Mouse (Mus musculus) layer of hippocampus, postnatal 10 days (tissue): ENCODE results near the gene Pibf1. TPM values are rescaled to one million over a fixed set of nuclear protein-coding genes. Genes with fewer than 3 reads are reported as not detected.

ENCODE experiments used
- DNase-seq, 2 experiments: peaks; one replicate each; pipeline ENCODE4 v3.0.0; 2021; ENCODE audit warnings: low spot score in 2 of 2
- long read RNA-seq: library from polyadenylated mRNA; stranded (forward); transcript quantifications from one replicate; pipeline ENCODE4 v2.0.0, GENCODE M21; 2023
- total RNA-seq, 2 experiments: library from RNA; stranded (reverse); gene quantifications; 2 replicates each; pipeline ENCODE4 v1.2.3; 2021

Gene Pibf1
- 10 to 100 TPM; 12.7 to 15.4 TPM for total RNA-seq
- long read RNA-seq, transcript Pibf1-201 (18 exons, 2,797 nt): major isoform, 5 of 8 reads
- long read RNA-seq, partial matches to known transcripts: 0 of 8 reads
- long read RNA-seq, other reads (novel, unspliced or antisense): 2 of 8 reads

- peak; percentile 98 for DNase-seq
Observed at GRCm38 (mm10) chr14:99099267-99099966, at the start of gene Pibf1, which contains the start of gene Dis3. Gene Pibf1 (plus strand): TSS chr14:99099424. Gene Dis3 (minus strand): TSS chr14:99099770.

- DNase-seq: no peak
Observed at GRCm38 (mm10) chr14:99058959-99059586, 40.2 kb upstream of the Pibf1 start.

- DNase-seq: peak; percentile 30 to 51
Observed at GRCm38 (mm10) chr14:99060616-99061015, 38.6 kb upstream of the Pibf1 start.

GRCm38 (mm10) chr14:99063091-99063490 is 36.1 kb upstream of the Pibf1 start:
- no peak for DNase-seq

DNA sequence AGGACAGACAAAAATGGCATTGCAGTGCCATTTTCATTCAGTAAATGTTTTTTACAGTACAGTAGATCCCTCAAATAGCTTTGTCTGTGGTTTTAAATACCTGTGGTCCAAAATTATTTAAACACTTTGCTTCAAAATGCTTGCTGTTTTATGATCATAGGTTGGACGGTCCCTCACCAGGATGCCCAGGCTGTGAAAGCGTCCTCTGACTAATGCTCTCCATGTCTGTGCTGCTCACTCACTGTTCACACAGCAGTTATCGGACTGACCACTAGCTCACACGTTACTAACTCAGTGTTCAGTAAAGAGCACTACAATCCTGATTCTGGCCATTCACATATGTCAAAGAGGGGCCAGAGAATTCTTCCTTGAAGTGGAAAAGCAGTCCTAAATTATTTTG is 28.1 kb upstream of the Pibf1 start:
- DNase-seq: no peak

DNA sequence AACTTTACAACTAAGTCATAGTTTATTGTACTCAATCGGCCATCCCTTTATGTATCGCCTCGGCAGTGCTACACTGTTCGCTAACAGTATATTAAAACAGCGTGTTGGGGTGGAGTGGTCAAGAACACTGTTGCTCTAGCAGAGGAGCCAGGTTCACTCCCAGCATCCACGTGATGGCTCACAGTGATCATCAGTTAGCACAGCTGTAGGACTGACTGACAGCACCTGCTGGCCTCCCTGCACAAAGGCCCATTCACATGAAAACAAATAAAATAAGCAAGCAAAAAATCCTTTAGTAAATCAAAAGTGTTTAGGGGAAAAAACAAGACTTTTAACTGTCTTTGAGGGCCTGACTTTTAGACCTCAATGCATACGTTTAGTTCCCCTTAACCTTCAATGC is 10.3 kb upstream of the Pibf1 start:
- DNase-seq: no peak

DNA sequence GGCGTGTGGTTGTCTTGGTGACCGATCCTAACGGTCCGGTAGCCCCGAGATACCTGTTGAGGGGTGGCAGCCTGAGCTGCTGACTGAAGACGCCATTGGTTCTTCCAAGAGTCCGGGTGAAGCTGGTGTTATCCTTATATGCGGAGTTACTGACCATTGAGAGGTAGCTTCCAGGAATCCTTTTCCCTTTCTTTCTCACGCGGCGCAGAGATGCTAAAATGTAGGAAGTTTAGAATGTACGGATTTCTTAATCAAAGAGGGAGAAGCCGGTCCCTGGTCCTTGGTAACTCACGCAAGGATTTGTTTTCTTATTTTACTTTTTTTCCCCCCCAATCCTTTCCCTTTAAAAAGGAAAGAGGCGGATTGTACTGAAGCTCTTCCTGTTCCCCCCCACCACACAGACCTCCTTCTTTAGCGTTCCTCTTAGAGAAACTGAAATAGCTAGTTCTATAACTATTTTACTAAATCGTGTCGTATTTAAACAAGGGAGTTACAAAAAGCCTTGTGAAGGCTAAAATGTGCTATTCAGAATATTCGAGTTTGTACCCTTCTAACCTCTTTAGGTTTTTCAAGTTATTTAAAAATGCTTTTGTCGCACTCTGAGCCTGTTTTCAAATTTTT is 853 bp downstream of the Pibf1 start:
- no peak for DNase-seq

GRCm38 (mm10) chr14:99103050-99103449 is 3.8 kb downstream of the Pibf1 start:
- DNase-seq: no peak

DNA sequence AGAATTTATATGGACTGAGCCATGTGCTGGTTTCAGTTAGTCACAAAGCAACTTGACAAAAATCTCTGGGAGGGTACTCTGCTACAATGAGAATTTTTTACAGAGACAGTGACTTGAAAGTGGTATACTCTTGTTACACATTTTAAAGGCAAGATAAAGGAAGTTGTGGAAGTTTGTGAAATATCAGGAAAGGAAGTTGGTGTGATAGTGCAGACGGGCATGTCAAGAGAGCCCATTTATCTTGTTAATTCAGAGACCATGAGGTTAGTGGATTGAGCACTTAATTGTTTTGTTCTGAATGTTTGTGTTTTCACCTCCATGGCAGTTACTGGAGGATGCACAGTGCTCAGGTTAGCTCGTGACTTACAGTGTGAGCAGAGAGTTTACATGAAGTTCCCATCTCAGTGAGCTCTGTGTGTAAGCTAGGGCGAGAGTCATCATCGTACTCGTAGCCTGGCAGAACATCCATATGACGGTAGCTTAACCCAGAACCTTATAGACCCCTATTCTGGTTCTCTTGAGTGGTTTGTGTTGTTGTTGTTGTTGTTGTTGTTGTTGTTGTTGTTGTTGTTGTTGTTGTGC is 5.4 kb downstream of the Pibf1 start:
- no peak for DNase-seq

DNA sequence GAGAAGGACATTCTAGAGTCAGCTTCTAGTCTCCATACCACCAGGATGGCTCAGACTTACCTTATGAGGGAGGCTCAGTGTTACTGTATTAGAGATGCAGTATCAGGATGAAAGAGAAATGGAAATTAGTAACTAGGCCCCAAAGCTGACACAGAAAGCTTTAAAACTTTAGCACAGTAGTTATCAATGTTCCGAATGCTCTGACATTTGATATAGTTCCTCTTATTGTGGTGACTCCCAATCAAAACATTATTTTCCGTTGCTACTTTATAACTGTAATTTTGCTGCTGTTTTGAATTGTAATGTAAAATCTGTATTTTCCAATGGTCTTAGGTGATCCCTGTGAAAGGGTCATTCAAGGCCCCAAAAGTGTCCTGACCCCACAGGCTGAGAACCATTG is 7.4 kb downstream of the Pibf1 start:
- DNase-seq: no peak

DNA sequence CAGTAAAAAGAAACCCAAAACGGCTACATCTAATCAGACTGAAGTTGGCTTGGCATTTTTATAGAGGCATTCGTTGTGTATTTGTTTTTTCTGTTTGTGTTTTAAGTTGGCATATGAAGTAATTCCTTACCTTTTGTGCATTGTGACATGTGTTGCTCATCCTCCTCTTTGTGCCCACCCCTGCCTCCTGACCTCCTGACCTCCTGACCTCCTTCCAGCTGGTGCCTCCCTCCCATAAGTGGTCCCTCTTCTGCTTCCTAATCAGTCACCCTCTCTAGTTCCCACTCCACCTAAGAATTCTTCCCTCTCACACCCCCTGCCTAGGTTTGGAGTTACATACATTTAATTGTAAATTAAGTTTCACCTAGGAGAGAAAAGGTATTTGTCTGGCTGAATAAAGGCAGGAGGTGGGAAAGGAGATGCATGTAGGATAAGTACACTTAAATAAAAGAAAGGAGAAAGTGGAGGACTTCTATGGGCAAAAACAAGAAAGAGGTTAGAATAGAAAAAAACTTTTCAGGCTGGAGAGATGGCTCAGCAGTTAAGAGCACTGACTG is 8.5 kb downstream of the Pibf1 start:
- no peak for DNase-seq

- DNase-seq: no peak
Observed at GRCm38 (mm10) chr14:99108762-99109161, 9.5 kb downstream of the Pibf1 start.

DNA sequence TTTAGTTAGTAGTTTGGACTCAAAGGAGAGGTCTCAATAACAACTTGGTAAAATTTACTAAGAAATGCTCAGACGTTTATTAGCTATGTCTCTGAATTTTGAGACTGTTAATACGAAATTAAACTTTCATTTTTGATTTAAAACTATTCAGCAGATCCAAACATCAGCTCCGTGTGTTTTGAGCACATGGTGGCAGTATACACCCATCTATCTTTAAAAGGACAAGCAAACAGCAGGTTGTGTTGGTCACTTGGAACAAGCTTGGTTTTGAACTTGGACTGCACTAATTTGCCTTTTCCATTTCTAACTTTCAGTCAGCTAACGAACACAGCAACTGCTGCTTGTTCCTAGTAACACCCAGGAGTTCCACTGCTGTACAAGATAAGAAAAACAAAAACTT is 18.4 kb downstream of the Pibf1 start:
- DNase-seq: peak in 1 of 2 experiments; percentile 17

- DNase-seq: no peak
Observed at GRCm38 (mm10) chr14:99121584-99122339, 22.5 kb downstream of the Pibf1 start.

- DNase-seq: no peak
Observed at GRCm38 (mm10) chr14:99124076-99124475, 24.9 kb downstream of the Pibf1 start.

DNA sequence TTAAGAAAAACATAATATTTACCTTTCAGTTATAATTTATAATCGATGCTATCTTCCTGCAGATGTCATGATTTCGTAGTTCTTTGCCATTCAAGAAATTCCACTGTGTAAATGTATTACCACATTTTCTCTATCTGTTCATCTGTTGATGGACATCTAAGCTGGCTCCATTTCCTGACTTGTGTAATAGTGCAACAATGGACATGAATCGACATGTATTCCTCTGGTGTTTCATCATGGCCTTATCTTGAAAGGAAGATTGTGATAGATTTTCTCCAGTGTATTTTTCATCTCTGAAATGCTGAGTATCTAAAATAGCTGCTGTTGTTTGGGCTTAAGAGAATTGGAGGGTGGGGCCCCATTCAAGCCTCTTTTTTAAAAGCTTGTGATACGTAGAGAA is 27.5 kb downstream of the Pibf1 start:
- DNase-seq: no peak

DNA sequence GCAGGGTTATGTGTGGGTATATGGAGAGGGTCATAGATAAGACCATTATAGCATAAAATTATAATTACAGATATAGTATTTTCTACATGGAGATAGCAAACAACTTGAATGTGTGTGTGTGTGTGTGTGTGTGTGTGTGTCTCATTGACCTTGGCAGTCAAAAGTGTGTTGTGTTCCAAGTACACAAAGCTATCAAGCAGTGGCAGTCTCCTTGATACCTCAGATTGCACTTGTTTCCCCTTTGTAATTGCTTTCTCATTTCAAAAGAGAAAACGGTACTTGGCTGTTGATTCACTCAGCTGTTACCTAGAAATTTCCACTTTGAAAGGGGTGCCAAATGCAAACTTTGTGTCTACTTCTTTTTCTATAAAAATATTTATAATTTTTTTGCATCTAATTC is 28.3 kb downstream of the Pibf1 start:
- DNase-seq: no peak

DNA sequence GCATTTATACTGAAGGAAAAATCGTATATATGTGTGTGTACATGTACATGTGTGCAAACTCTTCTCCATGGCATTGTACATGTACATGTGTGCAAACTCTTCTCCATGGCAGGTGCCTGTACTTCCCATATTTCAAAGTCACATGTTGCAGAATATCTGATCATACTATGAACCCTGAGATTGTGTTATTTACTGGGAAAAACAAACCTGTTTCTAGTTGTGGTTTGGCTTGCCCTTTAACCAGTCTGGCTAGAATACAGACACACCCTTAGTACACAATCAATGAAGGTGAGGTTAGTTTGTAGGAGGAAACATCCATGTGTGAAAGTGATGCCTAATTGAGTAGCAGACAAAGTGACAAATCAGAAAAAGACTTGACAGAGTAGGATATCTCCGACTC is 29.8 kb downstream of the Pibf1 start:
- DNase-seq: no peak

GRCm38 (mm10) chr14:99134048-99134447 is 34.8 kb downstream of the Pibf1 start:
- DNase-seq: no peak

GRCm38 (mm10) chr14:99135761-99136160 is 36.5 kb downstream of the Pibf1 start:
- DNase-seq: no peak

GRCm38 (mm10) chr14:99136297-99136696 is 37.1 kb downstream of the Pibf1 start:
- DNase-seq: no peak
